Mouse (Mus musculus) lung, postnatal 0 days (tissue): Measurements from ENCODE around the gene Erlin1.

Experiments
- CTCF ChIP-seq: IDR thresholded peaks from 2 replicates; pipeline ENCODE4 v1.5.1; 2016; ENCODE audit warnings: antibody characterized with exemption, mild to moderate bottlenecking
- EP300 ChIP-seq: IDR thresholded peaks from 2 replicates; pipeline ENCODE4 v1.6.1; 2016; ENCODE audit warnings: antibody characterized with exemption, mild to moderate bottlenecking, control low read depth

GRCm38 (mm10) chr19:44007186-44007585, 62.4 kb downstream of the Erlin1 start:
- TF ChIP-seq CTCF: no peak
- no peak for TF ChIP-seq EP300
